Mouse (Mus musculus) forebrain, embryonic 11.5 days (tissue): ENCODE results near the gene St6galnac4. TPM values are rescaled to one million over a fixed set of nuclear protein-coding genes. Genes with fewer than 3 reads are reported as not detected.
A peak's percentile ranks its signal among the peaks of the same experiment; 100 is the strongest.

Experiments
- ATAC-seq: fragments of 200-750 bp; cut with Nextera tagmentation; replicated peaks from 2 replicates; pipeline ENCODE4 v1.8.0; 2017; ENCODE audit warnings: moderate TSS enrichment; ENCODE audit not compliant: low FRiP score
- DNase-seq: peaks from one replicate; pipeline ENCODE4 v3.0.0-alpha.2; 2017; ENCODE audit warnings: low spot score
- H3K27ac ChIP-seq: fragments of 300-500 bp; sonication (generic); 2 replicates; pipeline ENCODE4 v1.5.1; 2014; ENCODE audit warnings: low read depth, low read length
- H3K27me3 ChIP-seq: fragments of 300-500 bp; sonication (generic); 2 replicates; pipeline ENCODE4 v1.6.1; 2014; ENCODE audit warnings: mild to moderate bottlenecking, low read length, mixed read lengths; ENCODE audit not compliant: control insufficient read depth, insufficient read depth
- H3K36me3 ChIP-seq: fragments of 300-500 bp; sonication (generic); 2 replicates; pipeline ENCODE4 v1.6.1; 2014; ENCODE audit warnings: mild to moderate bottlenecking, low read length, moderate library complexity, mixed read lengths; ENCODE audit not compliant: control insufficient read depth, insufficient read depth
- H3K4me1 ChIP-seq: fragments of 300-500 bp; sonication (generic); replicated peaks from 2 replicates; pipeline ENCODE4 v1.6.1; 2014; ENCODE audit warnings: low read length, mixed read lengths; ENCODE audit not compliant: control insufficient read depth, insufficient read depth
- H3K4me2 ChIP-seq: fragments of 300-500 bp; sonication (generic); 2 replicates; pipeline ENCODE4 v1.6.1; 2014; ENCODE audit warnings: low read depth, mild to moderate bottlenecking, low read length, moderate library complexity, mixed read lengths; ENCODE audit not compliant: severe bottlenecking
- H3K4me3 ChIP-seq: fragments of 300-500 bp; sonication (generic); 2 replicates; pipeline ENCODE4 v1.5.1; 2014; ENCODE audit warnings: low read depth, low read length
- H3K9ac ChIP-seq: fragments of 300-500 bp; sonication (generic); 2 replicates; pipeline ENCODE4 v1.6.1; 2014; ENCODE audit warnings: low read length
- H3K9me3 ChIP-seq: fragments of 300-500 bp; sonication (generic); 2 replicates; pipeline ENCODE4 v1.6.1; 2016; ENCODE audit warnings: low read length, mixed read lengths; ENCODE audit not compliant: control insufficient read depth
- WGBS: fragments of 180-500 bp; shearing (Covaris S2); extraction: QIAGEN DNeasy Blood & Tissue Kit; methylation state at CpG from one replicate; pipeline ENCODE4 v1.1.7; 2014; 5-methylcytosine and 5-hydroxymethylcytosine counted together
- polyA plus RNA-seq: library from polyadenylated mRNA; unstranded; fragments of >200 nt; fragmentation: Nextera tagmentation; extraction: Ambion mirVana; gene quantifications from 2 replicates; pipeline ENCODE4 v1.2.1, GENCODE M21; 2014

St6galnac4 gene
- polyA plus RNA-seq, 1 experiment from 2014 or later, result 15.4 TPM

DNA sequence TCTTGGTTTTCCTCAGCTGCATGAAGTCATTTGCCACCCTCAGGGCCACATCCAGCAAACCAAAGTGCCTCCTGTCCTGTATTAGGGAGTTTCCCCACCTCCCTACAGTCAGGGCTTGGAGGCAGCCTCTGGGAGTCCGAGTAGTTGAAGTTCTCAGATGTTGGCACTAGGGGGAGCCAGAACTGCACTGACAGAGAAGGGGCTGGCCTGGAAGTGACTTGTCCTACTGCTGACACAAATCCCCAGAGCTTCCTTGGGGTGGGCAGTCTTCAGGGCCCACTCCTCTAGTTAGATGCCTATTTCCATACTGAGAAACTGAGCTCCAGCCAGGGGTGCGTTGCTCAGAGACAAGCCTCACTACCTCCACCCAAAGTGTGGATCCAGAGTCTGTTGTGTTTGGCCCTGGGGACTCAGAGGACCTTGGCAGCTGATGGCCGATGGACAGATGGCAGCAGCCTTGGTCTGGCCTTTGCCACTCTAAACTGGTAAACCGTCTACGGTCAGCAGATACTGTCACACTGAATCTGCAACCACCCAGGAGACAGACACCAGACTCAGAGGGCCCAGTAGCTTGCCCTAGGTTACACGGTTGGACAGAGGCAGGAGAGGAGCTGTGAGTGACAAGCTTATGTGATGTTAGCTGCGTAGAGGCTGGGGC is 45.0 kb downstream of the St6galnac4 start:
- Histone ChIP-seq H3K36me3 (no peaks in the 10 kb centered on the region), H3K4me1 (peaks cover 13% of the 10 kb centered on the region), H3K27me3 (no peaks in the 10 kb centered on the region), H3K4me3 (no peak overlapping the region), H3K4me2 (no peak overlapping the region), H3K27ac (no peak overlapping the region), H3K9ac (no peak overlapping the region), H3K9me3 (no peaks in the 10 kb centered on the region)
- WGBS, result 60% methylated on average over 7 of the region's 7 CpGs
- ATAC-seq, result no peak; the same call in 1 of the 2 replicates
- peak; percentile 87 for DNase-seq

DNA sequence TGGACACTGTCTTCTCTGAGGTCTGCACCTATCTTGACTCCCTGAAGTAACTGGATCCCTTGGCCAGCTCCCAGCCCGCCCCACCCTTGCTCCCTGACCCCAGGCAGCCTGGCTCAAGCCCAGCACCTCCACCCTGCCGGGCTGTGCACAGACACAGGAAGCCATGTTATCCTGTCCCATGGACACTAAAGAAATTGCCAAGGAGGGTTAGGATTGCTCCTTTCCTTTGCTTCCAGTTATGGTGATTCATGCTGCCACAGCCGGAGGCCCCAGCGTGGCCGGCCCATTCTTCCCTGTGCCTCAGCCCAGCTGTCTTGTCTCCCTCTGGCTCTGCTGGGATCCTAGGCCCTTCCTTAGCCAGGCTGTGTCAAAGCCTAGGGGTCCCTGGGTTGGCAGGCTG is 46.8 kb downstream of the St6galnac4 start:
- no peak overlapping the region for H3K9ac ChIP-seq
- H3K36me3 ChIP-seq, result no peaks in the 10 kb centered on the region
- H3K4me2 ChIP-seq, result no peak overlapping the region
- 79% methylated on average over 5 of the region's 5 CpGs for WGBS
- no peak for ATAC-seq
- H3K4me3 ChIP-seq, result no peak overlapping the region
- peaks cover 10% of the 10 kb centered on the region for H3K4me1 ChIP-seq
- no peaks in the 10 kb centered on the region for H3K27me3 ChIP-seq
- H3K9me3 ChIP-seq, result no peaks in the 10 kb centered on the region
- DNase-seq, result no peak
- no peak overlapping the region for H3K27ac ChIP-seq

DNA sequence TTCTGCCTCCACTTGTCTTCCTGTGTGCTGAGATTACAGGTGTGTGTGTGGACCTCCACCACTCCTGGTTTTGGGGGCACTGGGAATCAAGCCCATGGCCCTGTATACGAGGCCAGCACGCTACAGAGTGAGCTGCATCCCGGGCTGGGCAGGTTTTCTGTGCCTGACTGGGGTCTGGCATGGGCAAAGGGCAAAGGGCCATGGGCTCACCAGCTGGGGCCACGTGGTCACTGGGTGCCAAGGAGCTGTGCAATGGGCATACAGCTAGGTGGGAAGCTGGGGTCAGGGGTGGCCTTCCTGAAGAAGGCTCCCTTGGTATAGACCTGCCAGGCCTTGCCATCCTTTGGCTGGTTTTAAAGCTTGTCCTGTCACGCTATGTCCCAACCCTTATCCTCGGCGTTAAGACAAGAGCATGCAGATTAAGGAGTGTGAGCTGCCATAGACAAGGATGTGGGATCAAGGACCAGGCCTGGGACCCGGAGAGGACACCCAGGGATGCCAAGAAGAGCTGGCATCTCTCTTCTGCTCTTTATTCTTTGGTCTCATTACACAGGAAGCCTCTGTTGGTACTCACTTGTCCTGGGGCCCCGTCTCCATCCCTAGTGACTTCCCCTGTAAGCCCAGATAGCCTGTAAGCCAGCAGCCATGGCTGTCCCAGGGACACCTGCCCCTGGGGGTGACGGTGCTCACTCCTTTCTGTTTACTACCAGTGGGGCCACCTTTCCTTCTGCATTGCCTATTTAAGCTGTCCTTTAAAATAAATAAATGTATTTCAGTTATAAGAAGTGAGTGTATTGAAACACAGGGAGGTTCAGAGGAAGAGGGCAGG is 47.6 kb downstream of the St6galnac4 start:
- ATAC-seq (no peak), DNase-seq (no peak)
- H3K4me1 ChIP-seq, result peaks cover 2% of the 10 kb centered on the region
- 86% methylated on average over 10 of the region's 10 CpGs for WGBS
- no peak overlapping the region for H3K27ac ChIP-seq
- no peaks in the 10 kb centered on the region for H3K9me3 ChIP-seq
- no peak overlapping the region for H3K4me2 ChIP-seq
- H3K9ac ChIP-seq, result no peak overlapping the region
- no peak overlapping the region for H3K4me3 ChIP-seq
- no peaks in the 10 kb centered on the region for H3K36me3 ChIP-seq
- no peaks in the 10 kb centered on the region for H3K27me3 ChIP-seq

DNA sequence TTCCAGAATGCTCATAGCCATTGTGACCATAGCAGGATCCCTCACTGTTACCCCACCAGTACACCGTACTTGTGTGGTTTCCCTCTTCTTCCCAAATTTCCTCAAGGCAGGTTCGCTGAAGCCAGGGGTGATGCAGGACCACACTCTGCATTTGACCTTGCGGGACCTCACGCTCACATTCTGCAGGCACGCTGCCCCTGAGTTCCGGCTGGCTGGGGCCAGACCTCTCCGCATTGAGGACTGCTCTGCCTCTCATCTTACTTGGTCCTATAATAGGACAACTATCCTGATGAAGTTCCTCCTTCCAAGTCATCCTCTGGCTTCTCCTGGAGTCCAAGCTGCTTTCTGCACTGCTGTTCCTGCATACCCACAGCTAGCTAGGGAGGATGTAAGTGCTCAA is 49.7 kb downstream of the St6galnac4 start:
- H3K4me2 ChIP-seq, result no peak overlapping the region
- no peak for DNase-seq

DNA sequence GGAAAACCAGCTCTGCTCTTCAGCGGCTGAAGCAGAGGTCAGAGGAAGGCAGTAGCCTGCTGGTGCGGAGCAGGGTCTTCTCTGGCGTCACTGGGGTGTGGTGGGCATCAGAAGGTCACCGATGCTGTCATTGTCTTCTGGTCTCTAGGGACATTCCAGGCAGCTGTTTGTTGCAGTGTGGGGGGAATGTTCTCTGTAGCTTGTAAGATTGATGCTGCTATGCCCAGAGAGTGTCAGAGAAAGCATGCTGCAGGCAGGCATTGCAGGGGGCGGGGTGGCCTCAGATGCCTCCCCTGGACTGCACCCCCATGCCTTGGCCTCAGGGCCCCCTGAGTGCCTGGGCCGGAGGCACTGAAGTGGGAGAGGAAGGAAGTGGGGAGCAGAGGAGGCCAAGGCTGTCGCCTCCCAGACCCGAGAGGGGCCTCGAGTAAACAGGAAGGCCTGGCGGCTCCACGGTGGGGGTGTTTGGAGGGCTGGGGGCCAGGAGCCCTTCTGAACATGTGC is 50.9 kb downstream of the St6galnac4 start:
- H3K27ac ChIP-seq, result no peak overlapping the region
- DNase-seq, result no peak
- no peaks in the 10 kb centered on the region for H3K36me3 ChIP-seq
- 52% methylated on average over 11 of the region's 11 CpGs for WGBS
- no peak for ATAC-seq
- H3K9me3 ChIP-seq, result no peaks in the 10 kb centered on the region
- no peaks in the 10 kb centered on the region for H3K27me3 ChIP-seq
- H3K9ac ChIP-seq, result no peak overlapping the region; the same call in 1 of the 2 replicates
- no peak overlapping the region for H3K4me3 ChIP-seq
- H3K4me2 ChIP-seq, result no peak overlapping the region
- H3K4me1 ChIP-seq, result no peaks in the 10 kb centered on the region

More for the DNA sequence above, 49.7 kb downstream of the St6galnac4 start:
- WGBS, result 84% methylated on average over 7 of the region's 7 CpGs
- H3K27ac ChIP-seq, result no peak overlapping the region
- ATAC-seq, result no peak
- no peaks in the 10 kb centered on the region for H3K36me3 ChIP-seq
- H3K4me1 ChIP-seq, result no peaks in the 10 kb centered on the region
- no peaks in the 10 kb centered on the region for H3K9me3 ChIP-seq
- no peak overlapping the region for H3K9ac ChIP-seq
- no peak overlapping the region for H3K4me3 ChIP-seq
- no peaks in the 10 kb centered on the region for H3K27me3 ChIP-seq

DNA sequence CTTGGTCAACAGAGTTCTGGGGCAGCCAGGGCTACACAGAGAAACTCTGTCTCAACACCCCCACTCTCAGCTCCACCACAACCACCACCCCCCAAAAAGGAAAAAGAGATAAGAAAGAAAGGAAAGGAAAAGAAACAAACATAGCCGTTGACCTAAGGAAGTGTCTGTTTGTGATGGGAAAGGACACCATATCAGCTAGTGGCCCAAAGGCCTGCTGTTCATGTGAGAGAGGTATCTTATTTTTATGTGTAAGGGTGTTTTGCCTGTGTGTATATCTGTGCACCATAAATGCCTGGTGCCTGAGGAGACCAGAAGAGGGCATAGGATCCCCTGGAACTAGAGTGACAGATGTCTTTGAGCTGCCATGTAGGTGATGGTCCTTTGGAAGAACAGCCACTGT is 52.7 kb downstream of the St6galnac4 start:
- Histone ChIP-seq H3K9ac (no peak overlapping the region), H3K9me3 (no peaks in the 10 kb centered on the region), H3K27me3 (no peaks in the 10 kb centered on the region), H3K4me2 (no peak overlapping the region), H3K4me3 (no peak overlapping the region), H3K27ac (no peak overlapping the region), H3K36me3 (no peaks in the 10 kb centered on the region), H3K4me1 (no peaks in the 10 kb centered on the region)
- WGBS, result 86% methylated on average over 1 of the region's 1 CpGs
- no peak for DNase-seq
- no peak for ATAC-seq

DNA sequence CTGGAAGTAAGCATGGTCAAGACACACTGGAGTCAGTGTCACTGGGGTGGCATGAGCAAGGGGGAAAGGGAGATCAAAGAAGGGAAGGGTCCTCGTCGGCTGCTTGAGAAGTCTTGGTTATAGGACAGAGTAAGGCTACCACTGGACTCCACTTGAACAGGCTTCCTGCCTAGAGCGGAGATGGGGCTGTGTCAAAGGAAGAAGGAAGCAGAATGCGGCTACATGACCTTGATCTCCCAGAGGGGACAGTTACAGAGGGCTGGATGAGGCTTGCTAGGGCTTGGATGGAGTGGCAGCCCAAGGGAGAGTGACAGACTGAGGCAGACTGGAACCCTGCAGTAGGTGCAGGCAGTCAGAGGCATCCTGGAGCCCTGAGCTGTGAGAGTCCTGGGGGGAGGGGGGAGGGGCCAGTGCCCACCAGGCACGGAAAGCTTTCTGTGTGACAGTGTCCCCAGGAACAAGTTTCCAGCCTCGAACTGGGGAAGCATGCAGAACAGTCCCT is 53.7 kb downstream of the St6galnac4 start:
- Histone ChIP-seq H3K27ac (no peak overlapping the region), H3K4me1 (no peaks in the 10 kb centered on the region), H3K9me3 (no peaks in the 10 kb centered on the region), H3K9ac (no peak overlapping the region), H3K4me3 (no peak overlapping the region), H3K36me3 (no peaks in the 10 kb centered on the region), H3K4me2 (no peak overlapping the region), H3K27me3 (no peaks in the 10 kb centered on the region)
- WGBS, result 62% methylated on average over 6 of the region's 6 CpGs
- ATAC-seq (no peak), DNase-seq (no peak)

DNA sequence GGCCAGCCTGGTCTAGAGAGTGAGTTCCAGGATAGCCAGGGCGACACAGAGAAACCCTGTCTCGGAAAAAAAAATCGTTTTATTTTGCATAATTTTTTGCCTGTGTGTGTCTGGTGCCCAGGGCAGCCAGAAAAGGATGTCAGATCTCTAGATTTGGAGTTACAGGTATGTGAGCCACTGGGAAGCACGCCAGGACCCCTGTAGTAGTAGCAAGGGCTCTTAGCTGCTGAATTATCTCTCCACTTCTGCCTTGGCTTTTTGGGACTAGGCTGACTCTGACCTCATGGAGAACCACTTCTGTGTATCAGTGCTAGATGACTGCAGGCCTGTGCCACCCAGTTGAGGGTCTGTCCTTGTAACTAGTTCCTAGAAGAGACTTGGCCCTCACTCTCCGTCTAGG is 54.9 kb downstream of the St6galnac4 start:
- Histone ChIP-seq H3K4me3 (no peak overlapping the region), H3K4me1 (no peaks in the 10 kb centered on the region), H3K36me3 (no peaks in the 10 kb centered on the region), H3K9ac (no peak overlapping the region), H3K27me3 (no peaks in the 10 kb centered on the region), H3K27ac (no peak overlapping the region), H3K4me2 (no peak overlapping the region), H3K9me3 (no peaks in the 10 kb centered on the region)
- WGBS, result 80% methylated on average over 5 of the region's 5 CpGs
- ATAC-seq (no peak), DNase-seq (no peak)
